Mouse (Mus musculus): ENCODE data around the gene Ppp1r36.
"Not testable (repeated sequence)": the region's sequence is repeated elsewhere in the genome, so short reads cannot be mapped to it uniquely, and the experiment has no call there.

Ppp1r36 gene

GRCm38 (mm10) chr12:76401674-76402073 is 15.7 kb upstream of the Ppp1r36 start:
- peak; percentile 35 to 45 for DNase-seq

- DNase-seq = peak; percentile 15 to 24
Measured at GRCm38 (mm10) chr12:76402991-76403885, 14.1 kb upstream of the Ppp1r36 start.

GRCm38 (mm10) chr12:76403886-76404537 is 13.3 kb upstream of the Ppp1r36 start, which contains the start of gene Hspa2:
Gene Hspa2, plus strand, starts transcription at chr12:76404176.
- peak; percentile 96 to 97 for DNase-seq

GRCm38 (mm10) chr12:76404836-76405182 is 12.5 kb upstream of the Ppp1r36 start:
- DNase-seq = peak in 1 of 2 experiments; percentile 35

GRCm38 (mm10) chr12:76405183-76405970 is 12.0 kb upstream of the Ppp1r36 start:
- DNase-seq = peak; percentile 35 to 57

- DNase-seq = peak in 1 of 2 experiments; percentile 52
Measured at GRCm38 (mm10) chr12:76405971-76406370, 11.4 kb upstream of the Ppp1r36 start.

- DNase-seq = no peak
Measured at GRCm38 (mm10) chr12:76407184-76407583, 10.2 kb upstream of the Ppp1r36 start.

GRCm38 (mm10) chr12:76409166-76409565 is 8.2 kb upstream of the Ppp1r36 start:
- DNase-seq = no peak

- DNase-seq = peak; percentile 59 to 62
Measured at GRCm38 (mm10) chr12:76415383-76416010, 1.8 kb upstream of the Ppp1r36 start.

GRCm38 (mm10) chr12:76418346-76418745 is 1.0 kb downstream of the Ppp1r36 start:
- peak in 1 of 2 experiments; percentile 11 for DNase-seq

GRCm38 (mm10) chr12:76425256-76425655 is 7.9 kb downstream of the Ppp1r36 start:
- DNase-seq = no peak

GRCm38 (mm10) chr12:76427546-76427945 is 10.2 kb downstream of the Ppp1r36 start:
- DNase-seq = no peak

GRCm38 (mm10) chr12:76430879-76431406 is 13.6 kb downstream of the Ppp1r36 start:
- no peak for DNase-seq

- DNase-seq = no peak
Measured at GRCm38 (mm10) chr12:76431431-76431830, 14.1 kb downstream of the Ppp1r36 start.

GRCm38 (mm10) chr12:76434111-76434510 is 16.8 kb downstream of the Ppp1r36 start:
- DNase-seq = no peak

- no peak for DNase-seq
Measured at GRCm38 (mm10) chr12:76435084-76435483, 17.7 kb downstream of the Ppp1r36 start.

GRCm38 (mm10) chr12:76435549-76435948 is 18.2 kb downstream of the Ppp1r36 start:
- no peak for DNase-seq

GRCm38 (mm10) chr12:76443488-76443887 is 26.1 kb downstream of the Ppp1r36 start:
- DNase-seq = not testable (repeated sequence)

- DNase-seq = peak in 1 of 2 experiments; percentile 8
Measured at GRCm38 (mm10) chr12:76444359-76444772, 27.0 kb downstream of the Ppp1r36 start.

- no peak for DNase-seq
Measured at GRCm38 (mm10) chr12:76444862-76445261, 27.5 kb downstream of the Ppp1r36 start.

- no peak for DNase-seq
Measured at GRCm38 (mm10) chr12:76446201-76446600, 28.9 kb downstream of the Ppp1r36 start.

- DNase-seq = no peak
Measured at GRCm38 (mm10) chr12:76448127-76448526, 30.8 kb downstream of the Ppp1r36 start.

Measured in B cell, adult 2 months (primary cell).